Mouse (Mus musculus): ENCODE data around the gene Angptl2. TPM values are rescaled to one million over a fixed set of nuclear protein-coding genes. Genes with fewer than 3 reads are reported as not detected.
A peak's percentile ranks its signal among the peaks of the same experiment; 100 is the strongest.

Gene Angptl2
- total RNA-seq, 2 experiments from 2014 or later = 83.2 to 85.0 TPM

- no peak for DNase-seq
- intact Hi-C loops (cut with DNase I) = no loop called here
These were observed 41.1 kb downstream of the Angptl2 start for GRCm38 (mm10) chr2:33256769-33257537.

GRCm38 (mm10) chr2:33260772-33261171, 44.9 kb downstream of the Angptl2 start:
- no peak for DNase-seq
- intact Hi-C loops (cut with DNase I) = no loop called here

- intact Hi-C loops (cut with DNase I) = no loop called here
- DNase-seq = no peak
These were observed 45.6 kb downstream of the Angptl2 start for GRCm38 (mm10) chr2:33261475-33261874.

GRCm38 (mm10) chr2:33265793-33266192, 49.9 kb downstream of the Angptl2 start:
- DNase-seq = no peak
- intact Hi-C loops (cut with DNase I) = loop anchor here (5.0 kb wide), 1 partner anchor 43 kb away; no protein-coding TSS in a partner anchor

- DNase-seq = no peak
- intact Hi-C loops (cut with DNase I) = loop anchor here (5.0 kb wide), 1 partner anchor 45 kb away; no protein-coding TSS in a partner anchor
These were observed 51.2 kb downstream of the Angptl2 start for GRCm38 (mm10) chr2:33267075-33267474.

- DNase-seq = no peak
- intact Hi-C loops (cut with DNase I) = loop anchor here (2.0 to 5.0 kb wide), 2 partner anchors 16 to 46 kb away; no protein-coding TSS in a partner anchor
These were observed 52.7 kb downstream of the Angptl2 start for GRCm38 (mm10) chr2:33268384-33269131.

GRCm38 (mm10) chr2:33269132-33269493, 53.2 kb downstream of the Angptl2 start:
- no peak for DNase-seq

GRCm38 (mm10) chr2:33270569-33270968, 54.7 kb downstream of the Angptl2 start:
- intact Hi-C loops (cut with DNase I) = no loop called here
- DNase-seq = no peak

More at GRCm38 (mm10) chr2:33269132-33269493, 53.2 kb downstream of the Angptl2 start:
- intact Hi-C loops (cut with DNase I) = loop anchor here (2.0 to 5.0 kb wide), 2 partner anchors 16 to 47 kb away; no protein-coding TSS in a partner anchor

- intact Hi-C loops (cut with DNase I) = no loop called here
- no peak for DNase-seq
These were observed 55.6 kb downstream of the Angptl2 start for GRCm38 (mm10) chr2:33271511-33271910.

- intact Hi-C loops (cut with DNase I) = no loop called here
- peak in 1 of 2 experiments; percentile 45 for DNase-seq
These were observed 57.0 kb downstream of the Angptl2 start for GRCm38 (mm10) chr2:33272665-33273439.

- intact Hi-C loops (cut with DNase I) = no loop called here
- DNase-seq = no peak
These were observed 59.0 kb downstream of the Angptl2 start for GRCm38 (mm10) chr2:33274719-33275490.

- no peak for DNase-seq
- intact Hi-C loops (cut with DNase I) = no loop called here
These were observed 63.9 kb downstream of the Angptl2 start for GRCm38 (mm10) chr2:33279758-33280157.

GRCm38 (mm10) chr2:33280525-33280924, 64.7 kb downstream of the Angptl2 start:
- DNase-seq = no peak
- intact Hi-C loops (cut with DNase I) = no loop called here

GRCm38 (mm10) chr2:33281807-33282206, 65.9 kb downstream of the Angptl2 start:
- no peak for DNase-seq
- intact Hi-C loops (cut with DNase I) = no loop called here

GRCm38 (mm10) chr2:33282877-33283276, 67.0 kb downstream of the Angptl2 start:
- peak; percentile 80 to 83 for DNase-seq
- intact Hi-C loops (cut with DNase I) = no loop called here

GRCm38 (mm10) chr2:33283674-33284073, 67.8 kb downstream of the Angptl2 start:
- intact Hi-C loops (cut with DNase I) = no loop called here
- DNase-seq = no peak

- no peak for DNase-seq
- intact Hi-C loops (cut with DNase I) = no loop called here
These were observed 73.0 kb downstream of the Angptl2 start for GRCm38 (mm10) chr2:33288837-33289236.

GRCm38 (mm10) chr2:33290491-33290890, 74.6 kb downstream of the Angptl2 start:
- intact Hi-C loops (cut with DNase I) = no loop called here
- no peak for DNase-seq

GRCm38 (mm10) chr2:33292057-33292456, 76.2 kb downstream of the Angptl2 start:
- intact Hi-C loops (cut with DNase I) = no loop called here
- no peak for DNase-seq

- intact Hi-C loops (cut with DNase I) = no loop called here
- DNase-seq = no peak
These were observed 79.2 kb downstream of the Angptl2 start for GRCm38 (mm10) chr2:33295115-33295514.
